Mouse (Mus musculus) heart, adult 2 months (tissue): ENCODE measurements around the gene Secisbp2l.

ENCODE experiments used
- CTCF ChIP-seq: fragments of 200-600 bp; IDR thresholded peaks from 2 replicates; pipeline ENCODE4 v1.8.1; 2022; ENCODE audit warnings: antibody characterized with exemption, mild to moderate bottlenecking, moderate library complexity
- POLR2A ChIP-seq: fragments of 200-500 bp; IDR thresholded peaks from 2 replicates; pipeline ENCODE4 v1.6.1; 2011; ENCODE audit warnings: mild to moderate bottlenecking, low read depth, low read length, control low read depth; ENCODE audit not compliant: insufficient read depth

- TF ChIP-seq CTCF, result no peak
- TF ChIP-seq POLR2A, result no peak
These were observed 1.2 kb upstream of the Secisbp2l start for GRCm38 (mm10) chr2:125783868-125784267.
